In the genomic region with DNA sequence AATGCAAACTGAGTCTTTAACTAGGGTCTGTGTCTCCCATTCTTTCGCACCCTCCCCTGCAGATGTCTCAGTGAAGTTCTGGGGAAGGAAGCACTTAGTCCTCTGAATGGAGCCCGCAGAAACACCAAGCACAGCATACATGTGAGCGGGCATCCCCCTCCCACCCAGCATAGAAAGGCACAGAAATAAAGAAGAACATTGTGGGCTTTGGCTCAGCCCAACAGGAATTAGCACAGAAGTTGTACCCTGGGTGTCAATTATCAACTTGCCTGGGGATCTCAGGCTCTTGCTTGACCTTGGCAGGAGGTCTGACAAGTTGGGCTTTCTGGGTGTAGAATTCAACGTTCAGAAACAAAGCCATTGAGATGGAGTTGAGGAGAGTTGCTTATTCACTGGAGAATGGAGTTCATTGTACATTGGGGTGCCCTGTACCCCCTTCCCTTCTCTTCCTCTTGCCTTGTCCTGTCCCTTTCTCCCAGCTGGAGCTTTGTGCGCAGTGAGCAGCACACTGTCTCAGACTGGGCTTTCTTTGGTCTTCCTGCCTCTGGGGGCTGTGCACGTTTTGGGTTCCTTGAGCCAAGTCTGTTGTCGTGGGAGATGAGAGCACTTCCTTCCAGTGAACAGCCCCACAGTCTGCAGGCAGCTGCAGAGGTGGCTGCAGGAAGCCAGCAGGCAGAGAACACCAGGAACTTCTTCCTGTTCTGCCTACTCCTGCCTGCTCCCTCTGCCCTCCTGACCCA, we compare ENCODE assay signal across 7 mouse cellular contexts.
DNase-seq lines count a peak whose midpoint lies in the region; ATAC-seq and TF ChIP-seq lines count a peak whose summit lies in the region.

No protein-coding gene starts in this region.

- peak; percentile 57 for ATAC-seq in CD4-positive, CD25-positive, alpha-beta regulatory T cell, adult 4 months
- peak; percentile 81 for ATAC-seq in kidney, embryonic 16.5 days (ENCODE audit: low FRiP score, low TSS enrichment)
- ATAC-seq in liver, embryonic 16.5 days (ENCODE audit: low read depth) = peak; percentile 39; the same call in 1 of the 2 replicates
- no peak for ATAC-seq in stomach, embryonic 15.5 days (ENCODE audit: insufficient read depth, low FRiP score, low read depth)

- no peaks in the 10 kb centered on the region for H3K27me3 ChIP-seq in kidney, embryonic 16.5 days (ENCODE audit: insufficient read depth, low read length)
- no peaks in the 10 kb centered on the region for H3K27me3 ChIP-seq in liver, embryonic 16.5 days (ENCODE audit: control insufficient read depth, insufficient read depth, low read depth, low read length)
- H3K27me3 ChIP-seq in stomach, embryonic 15.5 days (replicated peaks) = no peaks in the 10 kb centered on the region

- no peak for TF ChIP-seq POLR2A in bone marrow macrophage, adult 2 months (IDR thresholded peaks at IDR 0.05; ENCODE audit: borderline replicate concordance, low read depth, low read length)

- WGBS in kidney, embryonic 16.5 days = 50% methylated on average over 7 of the region's 7 CpGs
- WGBS in liver, embryonic 16.5 days (ENCODE audit: insufficient replicate concordance) = 33% methylated on average over 7 of the region's 7 CpGs
- 44% methylated on average over 7 of the region's 7 CpGs for WGBS in stomach, embryonic 15.5 days

- peaks cover 36% of the 10 kb centered on the region for H3K4me1 ChIP-seq in bone marrow macrophage, adult 2 months (ENCODE audit: control insufficient read depth, insufficient read depth, low read length)
- peaks cover 14% of the 10 kb centered on the region for H3K4me1 ChIP-seq in kidney, embryonic 16.5 days (ENCODE audit: insufficient read depth, low read length)
- no peaks in the 10 kb centered on the region for H3K4me1 ChIP-seq in liver, embryonic 16.5 days (ENCODE audit: control insufficient read depth, low read depth, low read length)
- H3K4me1 ChIP-seq in stomach, embryonic 15.5 days = 0 out of 2 replicates have a peak, but pooled peaks cover 6% of the 10 kb centered on the region

- H3K9me3 ChIP-seq in kidney, embryonic 16.5 days (ENCODE audit: low read length) = no peaks in the 10 kb centered on the region; the same call in 1 of the 2 replicates
- no peaks in the 10 kb centered on the region for H3K9me3 ChIP-seq in liver, embryonic 16.5 days (replicated peaks; ENCODE audit: control insufficient read depth, low read length)
- no peaks in the 10 kb centered on the region for H3K9me3 ChIP-seq in stomach, embryonic 15.5 days

- no peak for TF ChIP-seq CTCF in bone marrow macrophage, adult 2 months (IDR thresholded peaks at IDR 0.05; ENCODE audit: low read depth, low read length)

- H3K27ac ChIP-seq in bone marrow macrophage, adult 2 months (ENCODE audit: insufficient read depth, low read depth, low read length) = peak overlapping the region; percentile 51
- H3K27ac ChIP-seq in kidney, embryonic 16.5 days (ENCODE audit: low read length) = 0 out of 2 replicates have a peak overlapping the region, but pooled peaks have one; percentile 32
- no peak overlapping the region for H3K27ac ChIP-seq in liver, embryonic 16.5 days (ENCODE audit: low read length)
- 0 out of 2 replicates have a peak overlapping the region, but pooled peaks have one; percentile 13 for H3K27ac ChIP-seq in stomach, embryonic 15.5 days

- no peak overlapping the region for H3K4me2 ChIP-seq in kidney, embryonic 16.5 days (replicated peaks; ENCODE audit: low read depth, low read length)
- no peak overlapping the region for H3K4me2 ChIP-seq in liver, embryonic 16.5 days (ENCODE audit: low read depth, low read length)
- H3K4me2 ChIP-seq in stomach, embryonic 15.5 days = no peak overlapping the region

- H3K4me3 ChIP-seq in bone marrow macrophage, adult 2 months (ENCODE audit: insufficient read depth, low read length) = no peak overlapping the region
- no peak overlapping the region for H3K4me3 ChIP-seq in kidney, embryonic 16.5 days (ENCODE audit: low read length)
- no peak overlapping the region for H3K4me3 ChIP-seq in liver, embryonic 16.5 days (ENCODE audit: low read depth, low read length)
- H3K4me3 ChIP-seq in stomach, embryonic 15.5 days (replicated peaks) = no peak overlapping the region

- H3K9ac ChIP-seq in kidney, embryonic 16.5 days (replicated peaks; ENCODE audit: low read length) = no peak overlapping the region
- no peak overlapping the region for H3K9ac ChIP-seq in liver, embryonic 16.5 days (ENCODE audit: low read depth, low read length)
- no peak overlapping the region for H3K9ac ChIP-seq in stomach, embryonic 15.5 days

- DNase-seq in heart, adult 9 months (ENCODE audit: low spot score in 2 of 2) = peak; percentile 26 to 51
- DNase-seq in c-Kit-positive CD71-positive TER-119-positive erythroid progenitor cells, embryonic 14.5 days (ENCODE audit: low spot score) = no peak

- no peaks in the 10 kb centered on the region for H3K36me3 ChIP-seq in kidney, embryonic 16.5 days (ENCODE audit: insufficient read depth, low read length)
- H3K36me3 ChIP-seq in liver, embryonic 16.5 days (ENCODE audit: control insufficient read depth, insufficient read depth) = no peaks in the 10 kb centered on the region
- no peaks in the 10 kb centered on the region for H3K36me3 ChIP-seq in stomach, embryonic 15.5 days
